Mouse (Mus musculus): ENCODE data around the gene Isx.

The Isx gene

GRCm38 (mm10) chr8:74899796-74900195 is 26.8 kb downstream of the Isx start:
- in situ Hi-C loops (cut with MboI, MseI), result no loop called here

GRCm38 (mm10) chr8:74901765-74902164 is 28.8 kb downstream of the Isx start:
- in situ Hi-C loops (cut with MboI, MseI), result no loop called here

GRCm38 (mm10) chr8:74903054-74903842 is 30.3 kb downstream of the Isx start:
- in situ Hi-C loops (cut with MboI, MseI), result no loop called here

GRCm38 (mm10) chr8:74906333-74906732 is 33.4 kb downstream of the Isx start:
- in situ Hi-C loops (cut with MboI, MseI), result no loop called here

- in situ Hi-C loops (cut with MboI, MseI), result no loop called here
Measured at GRCm38 (mm10) chr8:74910708-74911107, 37.7 kb downstream of the Isx start.

GRCm38 (mm10) chr8:74920691-74921421 is 47.9 kb downstream of the Isx start:
- in situ Hi-C loops (cut with MboI, MseI), result no loop called here

GRCm38 (mm10) chr8:74921882-74922518 is 49.0 kb downstream of the Isx start:
- in situ Hi-C loops (cut with MboI, MseI), result no loop called here

GRCm38 (mm10) chr8:74927940-74928339 is 55.0 kb downstream of the Isx start:
- in situ Hi-C loops (cut with MboI, MseI), result loop anchor here (25.0 kb wide), 1 partner anchor 1991 kb away; no protein-coding TSS in a partner anchor

GRCm38 (mm10) chr8:74930731-74931130 is 57.8 kb downstream of the Isx start:
- in situ Hi-C loops (cut with MboI, MseI), result loop anchor here (25.0 kb wide), 1 partner anchor 1993 kb away; no protein-coding TSS in a partner anchor

- in situ Hi-C loops (cut with MboI, MseI), result loop anchor here (25.0 kb wide), 1 partner anchor 1998 kb away; no protein-coding TSS in a partner anchor
Measured at GRCm38 (mm10) chr8:74935308-74935707, 62.3 kb downstream of the Isx start.

GRCm38 (mm10) chr8:74936656-74937055 is 63.7 kb downstream of the Isx start:
- in situ Hi-C loops (cut with MboI, MseI), result loop anchor here (25.0 kb wide), 1 partner anchor 1999 kb away; no protein-coding TSS in a partner anchor

GRCm38 (mm10) chr8:74942056-74942455 is 69.1 kb downstream of the Isx start:
- in situ Hi-C loops (cut with MboI, MseI), result loop anchor here (25.0 kb wide), 1 partner anchor 2005 kb away; no protein-coding TSS in a partner anchor
